Mouse (Mus musculus) c-Kit-positive CD71-positive TER-119-positive erythroid progenitor cells, embryonic 14.5 days (primary cell): ENCODE measurements around the gene Chmp6.

Experiments
- DNase-seq: peaks from one replicate; pipeline ENCODE4 v3.0.0-alpha.2; 2013; ENCODE audit warnings: low spot score

The Chmp6 gene

DNA sequence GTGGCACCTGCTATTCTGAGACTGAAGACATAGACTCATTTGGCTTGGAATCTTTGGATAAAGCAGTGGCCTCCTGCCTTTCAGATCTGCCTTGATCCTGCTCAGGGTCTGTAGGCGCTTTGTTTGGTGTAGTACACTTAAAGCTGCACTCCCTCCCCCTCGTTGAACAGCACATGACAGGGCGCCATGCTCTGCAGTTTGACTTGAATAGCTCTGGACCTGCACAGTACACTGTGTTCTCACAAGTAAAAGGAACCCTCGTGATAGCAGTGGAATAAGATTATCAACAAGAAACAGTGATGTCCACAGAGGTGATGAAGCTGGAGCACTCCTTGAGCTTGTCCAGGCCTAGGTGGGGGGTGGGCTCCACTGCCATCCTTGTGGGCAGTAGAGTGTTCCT is 46.5 kb downstream of the Chmp6 start:
- DNase-seq, result no peak

DNA sequence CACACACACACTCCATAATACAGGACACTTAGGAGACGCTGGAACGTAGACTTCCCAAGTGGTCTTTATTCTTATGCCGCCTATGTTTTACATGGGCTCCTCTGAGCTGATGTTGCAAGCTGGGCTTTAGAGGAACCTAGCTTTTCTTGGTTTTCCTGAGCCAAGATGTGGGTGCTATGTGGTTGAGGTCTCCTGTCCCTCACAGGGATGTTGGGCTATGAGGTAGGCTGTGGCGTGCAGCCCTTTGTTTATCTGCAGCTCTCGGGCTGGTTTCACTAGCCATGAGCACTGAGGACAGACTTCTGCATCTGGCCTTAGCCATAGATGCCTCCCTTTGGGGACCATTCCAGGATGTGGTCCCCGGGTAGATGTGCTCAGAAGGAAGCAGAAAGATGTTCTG is 47.4 kb downstream of the Chmp6 start:
- DNase-seq, result no peak

DNA sequence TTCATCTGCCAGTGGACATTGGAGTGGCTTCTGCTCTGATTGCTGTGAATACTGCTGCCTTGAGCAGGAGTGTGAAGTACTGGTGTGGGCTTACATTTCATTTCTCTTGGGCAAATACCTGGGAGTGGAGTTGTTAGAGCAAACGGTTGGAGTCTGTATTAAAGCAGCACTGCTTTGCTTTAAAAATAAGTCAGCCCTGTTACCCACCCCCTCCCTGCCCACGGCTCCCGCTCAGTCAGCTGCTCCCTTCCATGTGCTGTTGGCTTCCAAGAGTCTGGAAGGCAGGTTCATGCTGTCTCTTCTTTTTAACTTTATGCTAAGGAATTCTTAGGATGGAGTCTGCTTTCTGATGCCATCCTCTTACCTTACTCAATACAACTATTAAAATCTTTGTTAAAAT is 48.3 kb downstream of the Chmp6 start:
- no peak for DNase-seq

DNA sequence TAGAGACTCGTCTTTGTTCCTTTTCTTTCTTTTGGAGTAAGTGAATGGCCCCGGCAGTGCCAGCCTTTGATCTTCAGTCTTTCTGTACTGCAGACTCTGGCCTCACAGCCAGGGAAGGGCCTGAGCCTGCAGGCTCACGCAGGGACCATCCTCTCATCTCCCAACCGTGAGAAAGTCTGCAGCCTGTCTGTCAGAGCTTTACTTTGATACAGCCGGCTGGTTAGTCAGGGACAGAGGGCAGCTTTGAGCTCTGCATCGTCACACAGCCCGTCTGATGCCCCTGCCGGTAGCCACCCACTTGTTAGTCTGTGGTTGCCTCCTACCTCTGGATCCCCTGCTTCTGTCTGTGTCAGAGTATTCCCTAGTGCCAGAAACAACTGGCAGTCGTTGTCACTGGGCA is 51.8 kb downstream of the Chmp6 start:
- no peak for DNase-seq

DNA sequence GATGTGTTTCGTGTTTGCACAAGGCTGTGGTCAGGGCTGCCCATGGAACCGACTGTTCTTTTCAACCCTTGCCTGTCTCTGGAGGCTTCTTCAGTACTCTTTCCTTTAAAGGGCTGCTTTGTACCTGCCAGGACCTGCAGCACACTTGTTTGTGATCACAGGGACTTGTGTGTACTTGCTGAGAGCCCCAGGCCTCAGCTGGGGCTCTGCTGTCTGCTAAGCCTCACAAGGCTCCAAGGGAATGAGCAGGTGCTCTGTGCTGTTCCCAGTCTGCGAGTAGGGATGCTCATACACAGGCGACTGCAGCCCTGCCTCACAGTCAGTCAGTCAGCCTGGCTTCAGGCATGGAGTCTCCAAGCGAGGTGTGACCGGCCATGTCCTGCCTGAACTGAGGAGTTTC is 53.1 kb downstream of the Chmp6 start:
- no peak for DNase-seq

DNA sequence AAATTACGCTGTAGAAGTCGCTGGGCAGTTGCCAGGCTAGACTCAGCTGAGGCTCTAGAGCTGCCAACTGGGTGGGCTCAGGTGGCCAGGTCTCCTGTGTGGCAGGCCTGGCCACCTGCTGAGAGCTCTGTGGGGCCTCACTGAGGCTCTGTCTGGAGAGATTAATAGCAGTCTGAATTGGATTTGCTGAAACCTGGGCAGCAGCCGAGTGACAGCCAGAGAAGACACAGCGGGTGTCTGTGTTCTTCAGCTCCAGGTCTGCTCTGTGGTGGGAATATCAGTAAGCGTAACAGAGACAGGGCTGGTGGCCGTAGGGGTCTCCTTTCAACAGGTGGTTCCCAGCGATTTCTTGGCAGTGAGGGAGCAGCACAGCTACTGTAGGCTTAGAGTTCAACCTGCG is 54.2 kb downstream of the Chmp6 start:
- DNase-seq, result no peak

DNA sequence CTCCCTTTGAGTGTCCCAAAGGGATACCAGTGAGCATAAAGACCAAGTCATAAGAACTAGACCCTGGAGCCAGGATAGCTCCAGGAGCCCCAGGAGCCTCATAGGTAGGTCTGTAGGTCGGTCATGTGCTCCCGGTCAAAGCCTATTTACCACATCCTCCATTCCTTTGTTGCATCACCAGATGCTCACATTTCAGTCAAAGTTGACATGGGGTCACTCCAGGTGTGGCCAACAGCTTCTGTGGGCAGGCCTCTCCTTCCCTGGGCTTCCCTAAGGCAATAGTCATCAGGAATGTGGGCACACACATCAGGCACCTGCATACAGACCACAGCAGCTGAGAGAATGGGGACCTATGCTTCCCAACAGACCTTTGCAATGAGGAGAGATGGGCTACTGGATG is 54.7 kb downstream of the Chmp6 start:
- DNase-seq, result no peak
